Comparison of ENCODE assay signal across 7 mouse cellular contexts in genomic region chr5:125388358-125389092, GRCm38 (mm10). TPM values are rescaled to one million over a fixed set of nuclear protein-coding genes. Genes with fewer than 3 reads are reported as not detected.
DNase-seq lines count a peak whose midpoint lies in the region; ATAC-seq and TF ChIP-seq lines count a peak whose summit lies in the region.

No protein-coding gene starts in this region.

- H3K27me3 ChIP-seq in neural tube, embryonic 11.5 days (ENCODE audit: control insufficient read depth, insufficient read depth, low read length): no peaks in the 10 kb centered on the region
- no peaks in the 10 kb centered on the region for H3K27me3 ChIP-seq in forebrain, embryonic 13.5 days
- no peaks in the 10 kb centered on the region for H3K27me3 ChIP-seq in limb, embryonic 15.5 days
- no peaks in the 10 kb centered on the region for H3K27me3 ChIP-seq in stomach, postnatal 0 days (ENCODE audit: control insufficient read depth, insufficient read depth, low read length)

- no peak overlapping the region for H3K27ac ChIP-seq in neural tube, embryonic 11.5 days (ENCODE audit: low read depth, low read length)
- H3K27ac ChIP-seq in forebrain, embryonic 13.5 days: no peak overlapping the region; the same call in 1 of the 2 replicates
- H3K27ac ChIP-seq in limb, embryonic 15.5 days: peak overlapping the region; percentile 93
- H3K27ac ChIP-seq in stomach, postnatal 0 days (replicated peaks): peak overlapping the region; percentile 96

- no peaks in the 10 kb centered on the region for H3K9me3 ChIP-seq in neural tube, embryonic 11.5 days (ENCODE audit: control insufficient read depth, low read length)
- no peaks in the 10 kb centered on the region for H3K9me3 ChIP-seq in forebrain, embryonic 13.5 days (replicated peaks)
- H3K9me3 ChIP-seq in limb, embryonic 15.5 days: no peaks in the 10 kb centered on the region
- no peaks in the 10 kb centered on the region for H3K9me3 ChIP-seq in stomach, postnatal 0 days (ENCODE audit: control insufficient read depth, low read length)

- peak overlapping the region; percentile 98 for H3K4me3 ChIP-seq in neural tube, embryonic 11.5 days (ENCODE audit: low read depth, low read length)
- peak overlapping the region; percentile 99 for H3K4me3 ChIP-seq in forebrain, embryonic 13.5 days
- peak overlapping the region; percentile 78 for H3K4me3 ChIP-seq in limb, embryonic 15.5 days
- peak overlapping the region; percentile 100 for H3K4me3 ChIP-seq in stomach, postnatal 0 days (ENCODE audit: low read depth, low read length)

- peaks cover 9% of the 10 kb centered on the region for H3K4me1 ChIP-seq in neural tube, embryonic 11.5 days (ENCODE audit: control insufficient read depth, insufficient read depth, low read length)
- peaks cover 44% of the 10 kb centered on the region for H3K4me1 ChIP-seq in forebrain, embryonic 13.5 days
- H3K4me1 ChIP-seq in limb, embryonic 15.5 days: peaks cover 21% of the 10 kb centered on the region
- peaks cover 6% of the 10 kb centered on the region; the same call in 1 of the 2 replicates for H3K4me1 ChIP-seq in stomach, postnatal 0 days (replicated peaks; ENCODE audit: control insufficient read depth, insufficient read depth)

- DNase-seq in neural tube, embryonic 11.5 days (ENCODE audit: low spot score): no peak
- DNase-seq in neural tube, embryonic 10.5 days (ENCODE audit: extremely low spot score, low spot score): no peak
- no peak for DNase-seq in stomach, postnatal 0 days (ENCODE audit: low spot score)
- DNase-seq in left cerebral cortex, postnatal 4 days: no peak
- DNase-seq in right cerebral cortex, postnatal 10 days (ENCODE audit: low spot score in 2 of 2): no peak

- no peak for TF ChIP-seq CTCF in stomach, postnatal 0 days (IDR thresholded peaks at IDR 0.05; ENCODE audit: low read depth)

- H3K36me3 ChIP-seq in neural tube, embryonic 11.5 days (ENCODE audit: control insufficient read depth, insufficient read depth, low read length): 0 out of 2 replicates have a peak, but pooled peaks cover 2% of the 10 kb centered on the region
- peaks cover 23% of the 10 kb centered on the region for H3K36me3 ChIP-seq in forebrain, embryonic 13.5 days (ENCODE audit: poor library complexity, severe bottlenecking)
- H3K36me3 ChIP-seq in limb, embryonic 15.5 days: peaks cover 22% of the 10 kb centered on the region
- peaks cover 7% of the 10 kb centered on the region for H3K36me3 ChIP-seq in stomach, postnatal 0 days (ENCODE audit: control insufficient read depth, insufficient read depth, low read length)

- TF ChIP-seq EP300 in stomach, postnatal 0 days (optimal IDR thresholded peaks at IDR 0.05): no peak

- 30% methylated on average over 13 of the region's 13 CpGs for WGBS in neural tube, embryonic 11.5 days
- 28% methylated on average over 13 of the region's 13 CpGs for WGBS in forebrain, embryonic 13.5 days
- WGBS in limb, embryonic 15.5 days: 23% methylated on average over 13 of the region's 13 CpGs
- WGBS in stomach, postnatal 0 days: 11% methylated on average over 13 of the region's 13 CpGs

- no peak for ATAC-seq in neural tube, embryonic 11.5 days (ENCODE audit: insufficient read depth, low FRiP score, low TSS enrichment)
- ATAC-seq in forebrain, embryonic 13.5 days: no peak
- ATAC-seq in limb, embryonic 15.5 days (ENCODE audit: insufficient number of reproducible peaks, low FRiP score, low TSS enrichment, low read depth): no peak
- no peak for ATAC-seq in stomach, postnatal 0 days (ENCODE audit: low FRiP score, low TSS enrichment)

- H3K9ac ChIP-seq in neural tube, embryonic 11.5 days (ENCODE audit: low read length): peak overlapping the region; percentile 90
- H3K9ac ChIP-seq in forebrain, embryonic 13.5 days: peak overlapping the region; percentile 98
- H3K9ac ChIP-seq in limb, embryonic 15.5 days: peak overlapping the region; percentile 97
- H3K9ac ChIP-seq in stomach, postnatal 0 days (ENCODE audit: low read length): peak overlapping the region; percentile 100

- intact Hi-C loops in left cerebral cortex, postnatal 4 days (cut with DNase I): no loop called here

- peak overlapping the region; percentile 94 for H3K4me2 ChIP-seq in neural tube, embryonic 11.5 days (ENCODE audit: low read depth)
- H3K4me2 ChIP-seq in forebrain, embryonic 13.5 days: peak overlapping the region; percentile 99
- peak overlapping the region; percentile 87 for H3K4me2 ChIP-seq in limb, embryonic 15.5 days
- peak overlapping the region; percentile 89 for H3K4me2 ChIP-seq in stomach, postnatal 0 days (replicated peaks; ENCODE audit: low read depth)

RNA-seq across cellular contexts. Expression of gene Gm10382, which starts 0.6 kb away (rescaled TPM):
- polyA plus RNA-seq in neural tube, embryonic 11.5 days (2014; fragmentation: Nextera tagmentation; extraction: Ambion mirVana): 0.46 TPM in 1 of 2 replicates, not detected in the other
- polyA plus RNA-seq in forebrain, embryonic 13.5 days (2015; fragmentation: Nextera tagmentation; extraction: Ambion mirVana): 0.27 and 0.38 TPM in 2 replicates
- 0.14 and 0.32 TPM in 2 replicates for polyA plus RNA-seq in limb, embryonic 15.5 days (2015; fragmentation: Nextera tagmentation; extraction: Ambion mirVana)
- polyA plus RNA-seq in stomach, postnatal 0 days (2015; fragmentation: Nextera tagmentation; extraction: Ambion mirVana): 0.51 and 0.56 TPM in 2 replicates
- under 1 TPM; 0.48 to 0.52 TPM for total RNA-seq in left cerebral cortex, postnatal 4 days (2021)

RNA-seq across cellular contexts. Expression of gene Ubc, which starts 1.5 kb away (rescaled TPM):
- 1,090 and 1,143 TPM in 2 replicates for polyA plus RNA-seq in neural tube, embryonic 11.5 days (2014; fragmentation: Nextera tagmentation; extraction: Ambion mirVana)
- 1,082 and 1,216 TPM in 2 replicates for polyA plus RNA-seq in forebrain, embryonic 13.5 days (2015; fragmentation: Nextera tagmentation; extraction: Ambion mirVana)
- 1,133 and 1,236 TPM in 2 replicates for polyA plus RNA-seq in limb, embryonic 15.5 days (2015; fragmentation: Nextera tagmentation; extraction: Ambion mirVana)
- polyA plus RNA-seq in stomach, postnatal 0 days (2015; fragmentation: Nextera tagmentation; extraction: Ambion mirVana): 537 and 549 TPM in 2 replicates
- 100 to 1,000 TPM; 849 to 918 TPM for total RNA-seq in left cerebral cortex, postnatal 4 days (2021)

RNA-seq across cellular contexts. Expression of gene Dhx37, which starts 45.4 kb away (rescaled TPM):
- 11.1 and 13.4 TPM in 2 replicates for polyA plus RNA-seq in neural tube, embryonic 11.5 days (2014; fragmentation: Nextera tagmentation; extraction: Ambion mirVana)
- 10.2 and 12.3 TPM in 2 replicates for polyA plus RNA-seq in forebrain, embryonic 13.5 days (2015; fragmentation: Nextera tagmentation; extraction: Ambion mirVana)
- polyA plus RNA-seq in limb, embryonic 15.5 days (2015; fragmentation: Nextera tagmentation; extraction: Ambion mirVana): 9.0 and 9.2 TPM in 2 replicates
- polyA plus RNA-seq in stomach, postnatal 0 days (2015; fragmentation: Nextera tagmentation; extraction: Ambion mirVana): 3.3 and 4.5 TPM in 2 replicates
- 10 to 100 TPM; 20.3 to 20.6 TPM for total RNA-seq in left cerebral cortex, postnatal 4 days (2021)

RNA-seq across cellular contexts. Expression of gene Scarb1, which starts 47.6 kb away (rescaled TPM):
- 22.2 and 28.3 TPM in 2 replicates for polyA plus RNA-seq in neural tube, embryonic 11.5 days (2014; fragmentation: Nextera tagmentation; extraction: Ambion mirVana)
- polyA plus RNA-seq in forebrain, embryonic 13.5 days (2015; fragmentation: Nextera tagmentation; extraction: Ambion mirVana): 26.4 and 29.8 TPM in 2 replicates
- polyA plus RNA-seq in limb, embryonic 15.5 days (2015; fragmentation: Nextera tagmentation; extraction: Ambion mirVana): 57.2 and 65.1 TPM in 2 replicates
- polyA plus RNA-seq in stomach, postnatal 0 days (2015; fragmentation: Nextera tagmentation; extraction: Ambion mirVana): 30.1 and 31.8 TPM in 2 replicates
- total RNA-seq in left cerebral cortex, postnatal 4 days (2021): 10 to 100 TPM; 56.2 to 56.7 TPM

RNA-seq across cellular contexts. Expression of gene Bri3bp, which starts 52.8 kb away (rescaled TPM):
- 33.7 and 38.0 TPM in 2 replicates for polyA plus RNA-seq in neural tube, embryonic 11.5 days (2014; fragmentation: Nextera tagmentation; extraction: Ambion mirVana)
- 33.6 and 37.6 TPM in 2 replicates for polyA plus RNA-seq in forebrain, embryonic 13.5 days (2015; fragmentation: Nextera tagmentation; extraction: Ambion mirVana)
- 32.4 and 33.0 TPM in 2 replicates for polyA plus RNA-seq in limb, embryonic 15.5 days (2015; fragmentation: Nextera tagmentation; extraction: Ambion mirVana)
- polyA plus RNA-seq in stomach, postnatal 0 days (2015; fragmentation: Nextera tagmentation; extraction: Ambion mirVana): 25.3 and 27.9 TPM in 2 replicates
- 10 to 100 TPM; 81.1 to 88.2 TPM for total RNA-seq in left cerebral cortex, postnatal 4 days (2021)

Comparison
In these comparisons a context has a peak if more than half of its experiments do, and no peak if none do; other contexts are left out.
1. H3K27ac ChIP-seq: peak in limb, embryonic 15.5 days (single experiment) and stomach, postnatal 0 days (single experiment); none in neural tube, embryonic 11.5 days (single experiment) and forebrain, embryonic 13.5 days (single experiment).
2. Peak in every context shown above with its lines, with median percentiles within 50 percentile points of each other: H3K4me2 ChIP-seq, H3K4me3 ChIP-seq and H3K9ac ChIP-seq.